Mouse (Mus musculus) urinary bladder, adult 2 months (tissue): ENCODE results near the gene D1Ertd622e. TPM values are rescaled to one million over a fixed set of nuclear protein-coding genes. Genes with fewer than 3 reads are reported as not detected.
"Not testable (repeated sequence)": the region's sequence is repeated elsewhere in the genome, so short reads cannot be mapped to it uniquely, and the experiment has no call there.

ENCODE experiments used
- DNase-seq: peaks from one replicate; pipeline ENCODE4 v3.0.0; 2022; ENCODE audit warnings: low spot score
- polyA plus RNA-seq: library from polyadenylated mRNA; depleted of rRNA; stranded (reverse); fragments of >200 nt; gene quantifications from 2 replicates; pipeline ENCODE4 v1.2.3, GENCODE M21; 2012; rRNA removed

Gene D1Ertd622e
- polyA plus RNA-seq, 1 experiment: 17.7 TPM

DNA sequence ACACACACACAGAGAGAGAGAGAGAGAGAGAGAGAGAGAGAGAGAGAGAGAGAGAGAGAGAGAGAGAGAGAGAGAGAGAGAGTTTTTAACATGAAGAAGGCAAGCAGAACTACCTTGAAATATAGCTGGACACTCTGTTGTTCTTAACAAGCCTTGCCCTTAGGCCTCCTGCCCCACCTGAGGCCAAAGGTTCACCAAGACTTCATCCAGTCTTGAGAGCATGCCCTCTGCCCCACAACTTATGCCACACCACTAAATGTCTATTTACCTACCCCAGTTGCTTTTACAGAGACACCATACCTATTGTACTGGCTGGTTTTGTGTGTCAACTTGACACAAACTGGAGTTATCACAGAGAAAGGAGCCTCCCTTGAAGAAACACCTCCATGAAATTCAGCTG, 81.2 kb downstream of the D1Ertd622e start:
- DNase-seq: not testable (repeated sequence)

DNA sequence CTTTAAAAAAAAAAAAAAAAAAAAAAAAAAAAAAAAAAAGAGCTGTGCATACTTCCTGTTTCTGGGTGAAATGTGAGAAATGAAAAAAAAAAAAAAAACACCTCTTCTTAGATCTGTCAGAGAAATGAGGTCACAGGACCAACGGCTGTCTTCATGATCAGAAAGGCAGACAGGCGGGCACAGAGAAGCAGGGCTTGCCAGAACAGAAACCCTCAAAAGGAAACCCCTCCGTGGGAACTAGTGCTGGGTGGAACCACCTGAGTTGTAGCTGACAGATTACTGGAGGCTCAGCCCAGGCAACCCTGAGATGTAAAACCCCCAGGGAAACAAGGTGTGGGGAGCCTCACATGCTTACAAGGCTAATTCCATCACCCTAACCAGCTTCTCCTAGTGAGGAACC, 81.6 kb downstream of the D1Ertd622e start:
- DNase-seq: no peak

DNA sequence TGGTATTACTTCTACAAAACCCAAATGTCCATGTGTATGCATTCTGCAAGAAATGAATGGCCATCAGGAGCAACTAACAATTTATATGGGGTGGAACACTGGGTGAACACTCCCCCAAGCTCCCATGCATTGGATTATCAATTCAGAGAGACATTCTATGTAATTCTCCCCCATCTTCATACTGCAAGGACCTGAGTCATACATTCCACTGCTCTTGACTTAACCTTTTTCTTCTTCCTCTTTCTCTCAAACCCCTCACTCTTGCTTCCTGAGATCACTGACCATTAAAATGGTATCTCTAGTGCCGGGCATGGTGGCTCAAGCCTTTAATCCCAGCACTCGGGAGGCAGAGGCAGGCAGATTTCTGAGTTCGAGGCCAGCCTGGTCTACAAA, 83.9 kb downstream of the D1Ertd622e start:
- no peak for DNase-seq

DNA sequence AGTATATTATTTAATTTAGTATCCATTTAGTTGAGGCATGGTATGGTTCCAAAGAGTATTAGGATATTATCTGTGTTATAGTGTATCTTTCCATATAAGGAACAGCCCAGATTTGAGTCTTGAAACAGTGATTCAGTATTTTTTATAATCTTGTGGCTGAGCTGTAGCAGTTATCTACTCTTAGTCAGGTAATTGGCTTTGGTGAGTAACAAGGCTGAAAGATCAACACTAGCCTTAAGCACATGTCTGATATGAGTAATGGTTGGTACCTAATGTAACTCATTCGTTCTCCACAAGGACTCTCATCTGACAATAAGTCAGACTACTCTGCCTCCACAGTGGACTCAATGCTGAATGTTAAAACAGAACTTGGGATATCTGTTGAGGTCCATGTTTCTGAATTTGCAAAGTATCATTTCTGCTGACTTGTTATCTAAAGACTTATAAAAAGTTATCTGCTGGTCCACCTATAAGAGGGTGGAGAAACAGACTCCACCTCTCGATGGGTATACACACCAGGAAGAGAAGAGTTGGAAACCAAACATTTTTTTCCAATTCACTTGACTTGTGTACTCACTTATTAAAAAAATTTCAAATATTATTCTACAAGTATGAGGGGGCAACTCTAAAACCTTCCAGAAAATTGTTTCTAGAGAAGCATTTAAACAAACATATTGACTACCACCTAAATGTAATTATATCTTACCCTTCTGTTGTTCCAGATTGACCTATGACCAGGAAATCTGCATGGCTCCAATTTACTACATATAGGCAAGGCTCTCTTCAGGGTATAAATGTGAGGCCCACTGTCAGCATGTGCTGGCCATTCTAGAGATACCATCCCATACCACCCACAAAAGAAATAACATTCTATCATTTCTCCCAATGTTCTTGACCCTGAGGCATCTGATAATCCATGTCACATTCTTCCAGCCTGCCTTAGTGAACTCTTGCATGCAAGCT, 84.5 kb downstream of the D1Ertd622e start:
- no peak for DNase-seq

DNA sequence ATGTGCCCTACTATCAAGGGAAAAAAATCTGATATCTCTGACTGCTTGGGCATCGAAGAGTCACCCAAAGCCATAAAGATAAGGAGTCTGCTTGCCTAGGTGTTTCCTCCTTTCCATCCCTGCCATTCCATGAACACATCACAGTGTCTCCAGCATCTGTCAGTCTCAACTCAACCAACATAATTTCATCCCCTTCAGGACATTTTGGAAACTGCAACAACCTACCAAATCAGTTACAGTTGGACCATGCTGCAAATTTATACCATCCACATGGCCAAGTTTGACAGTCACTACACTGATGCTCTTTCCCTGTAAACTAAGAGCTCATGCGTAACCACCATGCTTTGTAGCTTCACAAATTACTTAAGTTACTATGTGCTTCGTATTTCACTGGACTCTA, 85.3 kb downstream of the D1Ertd622e start:
- no peak for DNase-seq

DNA sequence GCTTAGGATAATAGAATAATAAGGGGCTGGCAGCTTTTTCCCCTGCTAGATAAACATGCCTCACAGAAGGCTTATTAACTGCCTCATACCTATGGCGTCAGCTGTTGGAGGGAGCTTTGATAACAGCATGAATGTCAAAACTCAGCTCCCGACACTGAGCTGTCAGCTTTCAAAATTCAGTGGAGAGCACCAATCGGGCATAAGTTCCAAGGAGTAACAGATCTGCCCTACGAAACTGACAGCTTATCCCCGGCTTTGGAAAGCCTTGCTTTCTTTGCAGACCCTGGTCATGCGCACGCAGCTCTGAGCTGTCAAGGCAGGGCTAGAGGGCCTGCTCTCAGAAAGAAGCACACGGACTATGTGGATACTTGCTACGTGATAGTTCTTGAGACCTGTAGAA, 91.1 kb downstream of the D1Ertd622e start:
- DNase-seq: no peak

DNA sequence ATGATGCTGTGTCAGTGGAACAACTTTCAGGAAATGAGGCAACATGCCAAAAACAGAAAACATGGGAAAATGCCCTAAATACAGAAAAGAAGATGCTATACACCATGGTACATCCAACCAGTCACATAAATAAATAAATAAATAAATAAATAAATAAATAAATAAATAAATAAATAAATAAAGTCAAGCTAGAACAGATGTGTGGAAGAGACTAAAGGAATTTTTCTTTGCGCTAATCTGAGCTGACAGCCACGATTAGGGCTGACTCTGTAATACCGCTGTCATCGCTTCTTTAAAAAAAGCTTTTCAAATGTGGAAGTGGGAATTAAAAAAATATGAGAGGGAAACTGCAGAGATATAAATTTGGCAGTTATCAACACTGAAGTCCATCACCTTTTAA, 93.9 kb downstream of the D1Ertd622e start:
- no peak for DNase-seq

DNA sequence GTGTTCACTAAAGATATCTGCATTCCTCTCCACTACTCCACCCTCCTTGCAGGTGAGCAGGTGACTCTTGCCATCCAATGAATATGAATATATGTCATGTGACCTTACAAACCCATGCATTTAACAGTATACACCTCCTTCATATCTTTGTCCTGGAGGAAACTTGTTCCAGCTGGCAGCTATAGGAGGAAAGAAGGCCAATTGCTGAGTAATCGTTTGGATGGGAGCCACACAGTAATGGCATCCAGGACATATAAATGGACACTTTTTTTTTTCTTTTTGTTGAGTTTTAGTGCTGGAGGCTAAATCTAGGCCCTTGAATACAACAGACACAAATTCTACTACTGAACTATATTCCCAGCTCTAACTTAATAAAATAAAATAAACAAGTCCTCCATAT, 97.2 kb downstream of the D1Ertd622e start:
- DNase-seq: no peak

DNA sequence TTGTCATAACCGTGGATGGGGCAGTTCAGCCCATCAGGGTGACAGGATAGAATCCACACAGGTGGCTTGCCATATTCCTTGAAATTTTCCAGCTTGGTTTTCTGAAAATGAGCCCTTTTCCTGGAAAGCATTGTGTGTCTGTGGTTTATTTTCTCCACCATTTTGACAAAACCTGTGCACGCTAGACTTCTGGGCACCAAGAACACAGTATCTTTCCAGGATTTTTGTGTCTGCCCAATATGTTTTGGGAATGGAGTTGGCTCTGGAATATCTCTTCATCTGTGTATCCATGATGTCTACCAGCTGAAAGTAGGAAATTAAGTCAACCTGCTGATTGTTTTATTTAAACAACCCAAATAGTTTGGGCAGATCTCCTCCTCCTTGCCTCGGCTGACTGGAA, 99.0 kb downstream of the D1Ertd622e start:
- DNase-seq: no peak

Other genes with a start within 250 kb of the D1Ertd622e start
- 8.6 and 9.2 TPM in 2 replicates for gene Gin1, start 108.1 kb upstream of the D1Ertd622e start, polyA plus RNA-seq
- 10.5 and 10.9 TPM in 2 replicates for gene Ppip5k2, start 108.3 kb upstream of the D1Ertd622e start, polyA plus RNA-seq